Mouse (Mus musculus): Measurements from ENCODE around the gene Dlk2.

Dlk2 gene

GRCm38 (mm10) chr17:46297364-46298219, at the start of gene Dlk2:
Dlk2 (plus strand) TSS chr17:46297421.
- peak; percentile 56 for DNase-seq

GRCm38 (mm10) chr17:46247512-46248188, 49.6 kb upstream of the Dlk2 start, which contains the start of the genes Polr1c and Yipf3:
Polr1c (minus strand) TSS chr17:46248054.
Yipf3 (plus strand) TSS chr17:46248080.
- DNase-seq = peak; percentile 97

DNA sequence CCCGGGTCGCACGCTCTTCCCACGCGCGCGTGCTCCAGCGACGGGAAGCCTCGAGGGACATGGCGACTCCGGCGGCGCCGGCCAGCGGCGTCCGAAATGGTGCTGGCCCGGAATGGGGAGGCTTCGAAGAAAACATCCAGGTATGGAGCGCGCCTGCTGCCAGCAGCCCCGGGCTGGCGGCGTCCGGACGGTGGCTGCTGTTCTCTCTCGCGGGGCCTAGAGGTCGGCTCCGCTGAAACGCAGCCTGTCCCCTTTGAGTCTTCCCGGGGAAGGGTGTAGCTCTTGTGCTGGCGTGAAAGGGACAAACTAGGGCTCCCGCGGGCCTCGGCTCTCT, 49.1 kb upstream of the Dlk2 start:
- DNase-seq = no peak

DNA sequence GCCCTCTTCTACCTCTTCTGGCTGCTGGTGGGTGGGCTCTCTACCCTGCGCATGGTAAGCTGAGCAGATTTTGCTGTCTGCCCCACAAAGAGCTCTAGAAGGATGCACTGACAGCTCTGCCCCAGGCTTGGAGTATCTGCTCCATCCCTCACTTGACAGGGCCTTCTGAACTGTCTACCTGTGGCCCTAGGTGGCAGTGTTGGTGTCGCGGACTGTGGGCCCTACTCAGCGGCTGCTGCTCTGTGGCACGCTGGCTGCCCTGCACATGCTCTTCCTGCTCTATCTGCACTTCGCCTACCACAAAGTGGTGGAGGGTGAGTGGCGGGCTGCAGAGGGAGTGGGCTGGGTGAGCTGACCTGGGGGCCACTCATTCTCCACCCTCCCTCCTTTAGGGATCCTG, 46.0 kb upstream of the Dlk2 start:
- DNase-seq = no peak

- peak; percentile 67 for DNase-seq
These were observed 44.4 kb upstream of the Dlk2 start for GRCm38 (mm10) chr17:46252571-46253451.

DNA sequence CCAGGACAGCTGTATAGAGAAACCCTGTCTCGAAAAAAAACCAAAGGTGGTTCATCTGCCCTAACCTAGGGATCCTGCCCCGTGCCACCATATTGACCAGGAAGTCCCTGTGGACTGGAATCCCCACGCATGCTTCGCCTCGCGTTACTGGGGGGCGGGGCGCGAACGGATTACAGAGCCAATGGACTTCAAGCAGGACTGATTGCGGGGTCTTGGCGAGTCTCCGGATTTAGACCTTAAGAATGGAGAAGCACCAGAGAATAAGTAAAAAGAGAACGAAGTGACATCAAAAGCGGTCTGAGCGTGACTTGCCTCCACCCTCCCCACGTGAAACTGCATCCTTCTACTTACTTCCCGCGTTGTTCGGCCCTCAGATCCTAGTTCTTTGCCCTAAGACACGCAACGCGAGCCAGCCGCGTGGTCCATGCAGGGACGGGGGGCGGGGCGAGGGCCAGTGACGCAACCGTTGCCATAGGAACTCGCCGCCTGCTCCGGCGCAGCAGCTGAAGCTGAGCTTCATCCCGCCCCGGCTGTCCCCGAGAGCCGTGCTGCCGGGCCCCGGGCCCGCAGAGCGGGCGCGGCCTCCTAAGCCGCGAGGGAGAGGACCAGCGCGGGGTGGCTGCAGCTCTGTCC, 43.7 kb upstream of the Dlk2 start, which contains the start of gene Lrrc73:
Gene Lrrc73, plus strand, starts transcription at position 80 of the 633 bp plus-strand sequence.
- peak; percentile 94 for DNase-seq

DNA sequence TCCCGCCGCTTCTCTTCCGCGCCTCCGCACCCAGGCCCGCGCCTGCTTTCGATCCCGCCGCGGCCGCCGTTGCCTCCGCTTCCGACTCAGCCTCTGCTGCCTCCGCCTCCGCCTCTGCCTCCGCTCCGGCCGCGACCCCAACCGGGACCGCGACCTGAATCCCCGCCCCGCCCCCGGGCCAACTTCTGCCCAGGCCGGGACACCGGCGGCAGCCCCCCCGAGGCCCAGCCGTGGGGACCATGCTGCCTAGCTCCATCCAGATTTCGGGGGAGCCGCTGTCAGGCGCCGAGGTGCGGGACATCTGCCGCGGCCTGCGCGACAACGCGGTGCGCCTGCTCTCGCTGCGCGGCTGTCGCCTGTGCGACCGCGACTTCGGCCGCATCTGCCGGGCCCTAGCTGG, 43.1 kb upstream of the Dlk2 start:
- DNase-seq = no peak

- DNase-seq = no peak
These were observed 42.1 kb upstream of the Dlk2 start for GRCm38 (mm10) chr17:46255147-46255546.

GRCm38 (mm10) chr17:46258279-46259053, 38.8 kb upstream of the Dlk2 start:
- DNase-seq = no peak

DNA sequence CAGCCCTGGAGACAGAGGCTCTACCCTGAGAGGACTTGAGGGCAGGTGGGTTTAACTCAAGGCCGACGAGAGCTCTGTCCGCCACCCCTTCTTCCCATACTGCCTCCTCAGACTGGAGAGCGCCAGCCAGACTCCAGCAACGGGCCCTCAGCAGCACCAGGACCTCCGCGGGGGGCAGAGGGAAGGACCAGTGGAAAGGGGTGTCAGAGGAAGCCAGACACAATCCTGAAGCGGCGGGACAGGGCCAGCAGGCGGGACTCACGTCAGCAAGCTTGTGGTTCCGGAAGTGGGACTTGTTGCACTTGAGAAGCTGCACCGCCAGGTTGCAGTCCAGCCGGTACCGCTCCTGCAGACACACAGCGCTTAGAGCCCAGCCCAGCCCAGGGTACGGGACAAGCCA, 37.5 kb upstream of the Dlk2 start:
- no peak for DNase-seq

DNA sequence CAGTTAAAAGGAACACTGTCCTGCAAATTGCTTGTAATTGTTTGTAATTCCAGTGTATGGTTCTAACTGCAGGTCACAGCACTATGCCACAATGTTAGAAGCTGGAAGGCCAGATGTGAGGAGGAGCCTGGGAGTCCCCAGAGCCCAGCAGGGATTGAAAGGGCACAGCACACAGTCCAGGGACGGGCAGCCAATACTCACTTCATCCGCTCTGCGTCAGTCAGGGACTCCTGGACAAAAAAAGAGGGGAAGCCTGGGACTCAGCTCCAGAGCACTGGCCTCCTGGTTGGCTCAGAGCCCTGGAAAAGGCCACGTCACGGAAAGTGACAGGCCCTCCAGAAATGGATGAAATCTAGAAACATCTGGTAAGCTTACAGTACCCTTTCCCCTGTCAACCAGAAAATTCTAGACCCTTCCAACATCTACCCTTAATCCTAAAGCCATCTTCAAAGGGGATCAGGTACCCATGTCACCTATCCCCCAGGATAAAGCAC, 35.0 kb upstream of the Dlk2 start:
- DNase-seq = no peak

DNA sequence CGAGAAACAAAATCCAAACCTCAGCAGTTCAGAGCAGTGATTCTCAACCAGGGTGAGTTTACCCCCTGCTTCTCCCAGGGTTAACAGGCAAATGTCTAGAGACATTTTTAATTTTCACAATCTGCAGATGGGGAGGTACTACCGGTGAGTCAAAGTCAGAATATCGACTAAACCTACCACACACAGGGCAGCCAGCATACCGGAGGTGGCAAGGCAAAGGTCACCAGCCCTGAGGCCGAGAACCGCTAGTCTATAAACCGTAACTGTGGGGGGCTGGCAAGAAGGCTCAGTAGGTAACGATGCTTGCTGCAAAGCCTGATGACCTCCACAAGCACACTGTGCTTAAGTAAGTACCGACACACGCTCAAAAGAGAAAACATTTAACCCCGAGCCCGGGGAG, 31.7 kb upstream of the Dlk2 start:
- DNase-seq = no peak

DNA sequence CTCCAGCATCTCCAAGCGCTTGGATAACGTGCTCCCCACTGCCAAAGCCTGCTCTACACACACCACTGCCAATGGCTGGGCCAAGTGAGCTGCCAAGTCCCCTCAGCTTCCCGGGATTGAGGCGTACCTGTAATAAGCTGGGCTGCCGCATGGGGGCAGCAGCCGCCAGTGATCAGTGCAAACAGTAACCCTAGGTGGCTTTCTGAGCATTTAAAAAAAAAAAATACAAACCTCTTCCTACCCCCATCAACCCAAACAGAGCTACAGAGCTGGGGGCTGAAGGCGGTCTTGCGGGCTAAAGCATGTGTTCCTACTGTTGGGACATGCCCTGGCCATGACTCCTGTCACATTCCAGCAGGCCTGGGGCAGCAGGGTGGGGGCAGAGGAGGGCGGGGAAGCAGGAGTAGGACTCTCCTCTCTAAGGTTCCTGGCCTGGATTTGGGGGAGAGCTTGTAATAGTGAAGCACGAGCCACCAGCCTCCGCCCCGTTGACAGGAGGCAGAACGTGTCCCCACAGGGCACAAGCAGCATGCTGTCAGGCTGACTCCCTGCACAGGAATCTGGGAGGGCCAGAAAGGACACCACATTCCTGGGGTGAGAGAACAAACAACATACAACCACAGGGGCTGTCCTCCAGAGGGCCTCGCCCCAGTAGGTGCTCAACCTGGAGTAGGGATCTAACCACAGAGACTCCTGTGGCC, 31.2 kb upstream of the Dlk2 start:
- DNase-seq = peak; percentile 82

GRCm38 (mm10) chr17:46266986-46267385, 30.2 kb upstream of the Dlk2 start:
- no peak for DNase-seq

DNA sequence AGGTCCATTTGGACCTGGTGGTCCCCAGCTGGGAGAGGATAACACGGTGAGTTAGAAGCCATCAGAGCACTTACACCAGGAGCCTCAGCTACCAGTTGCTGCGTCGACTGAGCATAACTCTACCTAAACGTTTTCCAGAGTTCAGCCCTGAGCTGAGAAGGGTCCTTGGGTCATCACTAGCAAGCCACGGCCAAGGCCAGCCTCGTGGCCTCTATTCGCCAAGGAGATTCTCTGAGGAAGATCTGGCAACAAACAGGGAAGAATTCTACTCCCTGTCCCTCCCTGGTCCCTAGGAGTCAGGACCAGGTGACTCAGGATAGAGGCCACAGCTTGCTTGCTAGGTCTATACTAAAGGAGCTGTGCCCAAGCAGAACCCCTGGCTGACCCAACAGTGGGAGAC, 29.7 kb upstream of the Dlk2 start:
- no peak for DNase-seq

DNA sequence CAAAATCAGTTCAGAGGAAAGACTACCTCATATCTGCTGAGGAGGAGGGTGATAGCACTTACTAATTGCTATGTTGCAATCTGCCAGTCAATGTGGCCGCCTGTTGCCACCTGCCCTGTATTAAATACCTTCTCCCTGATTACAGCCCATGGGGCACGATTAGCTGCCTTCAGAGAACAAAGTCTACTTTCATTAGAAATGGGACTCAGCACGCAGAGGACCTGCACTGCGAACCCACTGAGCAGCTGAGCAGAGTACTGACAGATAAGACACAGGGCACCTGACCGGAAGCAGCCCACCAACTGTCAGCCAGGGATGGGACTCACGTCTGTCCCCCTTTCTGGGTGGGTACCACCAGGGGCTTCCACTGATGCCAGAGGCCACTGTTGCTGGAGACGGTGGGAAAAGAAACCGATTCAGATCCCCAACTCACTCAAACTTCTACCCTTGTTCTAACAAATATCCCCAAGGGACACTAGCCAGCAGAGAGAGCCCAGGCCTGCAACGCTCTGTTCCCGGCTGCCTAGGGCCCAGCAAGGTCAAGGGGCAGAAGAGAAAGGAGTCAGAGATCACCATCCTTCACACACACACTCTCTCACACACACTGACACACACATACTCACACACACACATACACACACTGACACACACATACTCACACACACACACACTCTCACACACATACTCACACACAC, 29.0 kb upstream of the Dlk2 start:
- DNase-seq = no peak

DNA sequence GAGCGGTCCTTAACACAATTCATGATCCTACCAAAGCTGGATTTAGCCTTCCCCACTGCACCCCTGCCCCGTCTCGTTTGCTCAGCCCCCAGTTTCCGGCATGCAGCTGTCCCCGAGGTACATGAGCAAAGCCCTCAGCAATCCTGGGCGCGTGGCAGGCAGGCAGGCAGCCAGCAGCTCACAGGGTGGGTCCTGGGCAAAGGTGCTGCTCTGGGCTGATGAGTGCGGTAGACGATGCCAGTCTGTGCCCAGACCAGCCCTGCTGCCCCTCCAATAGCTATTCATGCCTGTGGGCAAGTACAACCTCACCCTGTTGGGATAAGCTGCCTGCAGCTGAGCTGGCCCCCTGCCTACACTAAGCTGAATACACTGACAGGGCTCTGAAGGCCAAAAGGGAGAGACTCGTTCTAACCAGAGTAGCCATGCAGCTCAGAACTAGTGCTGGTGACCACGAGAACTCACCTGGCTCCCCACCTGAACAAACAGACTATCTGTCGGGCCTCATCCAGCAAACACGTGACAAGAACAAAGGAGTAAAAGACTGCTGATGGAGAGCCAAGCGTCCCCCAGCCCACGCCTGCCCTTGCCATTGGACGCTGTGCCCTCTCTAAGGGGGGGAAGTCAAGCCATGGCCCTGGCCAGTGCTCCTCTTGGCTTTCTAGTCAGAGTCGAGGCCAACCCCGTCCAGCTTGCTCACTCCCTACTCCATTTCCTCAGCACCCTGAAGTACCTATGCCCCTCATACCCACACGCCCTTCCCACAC, 27.3 kb upstream of the Dlk2 start:
- DNase-seq = no peak

- no peak for DNase-seq
These were observed 25.2 kb upstream of the Dlk2 start for GRCm38 (mm10) chr17:46272058-46272457.

DNA sequence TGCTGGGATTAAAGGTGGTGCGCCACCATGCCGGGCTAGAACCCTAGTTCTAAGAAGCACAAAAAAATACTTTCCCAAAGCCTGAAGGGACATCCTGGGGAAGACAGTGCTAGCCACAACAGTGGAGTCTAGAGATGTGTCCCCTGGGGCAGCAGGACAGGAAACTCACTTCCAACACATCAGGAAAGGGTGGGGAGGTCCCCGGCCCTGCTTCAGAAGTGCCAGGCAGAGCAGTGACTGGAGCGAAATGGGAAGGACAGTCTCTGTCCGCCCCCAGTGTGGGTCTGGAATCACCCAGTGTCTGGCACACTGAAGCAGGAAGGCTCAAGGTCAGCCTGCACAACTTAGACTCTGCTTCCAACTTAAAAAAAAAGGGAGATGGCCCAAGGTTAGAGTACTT, 24.5 kb upstream of the Dlk2 start:
- DNase-seq = no peak

DNA sequence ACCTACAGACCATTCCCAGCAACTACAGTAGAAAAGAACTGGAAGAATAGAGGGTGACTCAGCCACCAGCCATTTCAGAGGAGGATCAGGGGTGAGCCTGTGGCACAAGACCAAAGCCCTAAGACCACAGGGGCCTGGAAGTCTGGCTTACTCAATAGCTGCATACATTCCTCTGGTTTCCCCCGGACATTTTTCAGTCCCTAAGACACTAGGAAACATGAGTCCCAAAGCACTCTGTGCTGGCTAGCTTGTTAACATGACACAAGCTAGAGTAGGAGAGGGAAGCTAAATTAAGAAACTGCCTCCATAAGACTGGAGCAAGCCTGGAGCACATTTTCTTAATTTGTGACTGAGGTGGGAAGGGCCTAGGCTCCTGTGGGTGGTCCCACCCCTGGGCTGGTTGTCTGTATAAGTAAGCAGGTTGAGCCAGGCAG, 23.4 kb upstream of the Dlk2 start:
- no peak for DNase-seq
